Mouse (Mus musculus): ENCODE data around the gene Ttll5.

DNA sequence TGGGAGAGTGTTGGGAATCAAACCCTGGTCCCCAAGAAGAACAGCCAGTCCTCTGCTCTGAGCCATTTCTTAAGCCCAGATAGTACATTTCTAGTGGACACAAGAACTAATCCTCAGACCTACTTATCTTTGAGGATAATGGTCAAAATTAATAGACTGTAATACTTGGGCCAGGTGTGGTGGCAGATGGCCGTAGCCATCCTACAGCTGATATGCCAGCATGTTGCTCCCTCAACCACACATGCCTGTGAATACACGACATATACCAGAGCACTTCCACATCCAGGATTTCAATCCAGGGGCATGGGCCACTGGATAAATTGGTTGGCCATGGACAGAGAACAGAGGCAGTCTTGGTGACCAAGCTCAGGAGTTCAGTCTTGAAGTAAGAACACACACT, 230.8 kb downstream of the Ttll5 start:
- TF ChIP-seq POLR2A (IDR thresholded peaks at IDR 0.05; ENCODE audit: low read depth, low read length) (no peak), CTCF (IDR thresholded peaks at IDR 0.05; ENCODE audit: extremely low read depth, insufficient read depth, insufficient read length, insufficient replicate concordance) (no peak)

All from spleen, adult 2 months (tissue).